Mouse (Mus musculus): ENCODE measurements around the gene Gm29735.
"Not testable (repeated sequence)": the region's sequence is repeated elsewhere in the genome, so short reads cannot be mapped to it uniquely, and the experiment has no call there.

Gene Gm29735

DNA sequence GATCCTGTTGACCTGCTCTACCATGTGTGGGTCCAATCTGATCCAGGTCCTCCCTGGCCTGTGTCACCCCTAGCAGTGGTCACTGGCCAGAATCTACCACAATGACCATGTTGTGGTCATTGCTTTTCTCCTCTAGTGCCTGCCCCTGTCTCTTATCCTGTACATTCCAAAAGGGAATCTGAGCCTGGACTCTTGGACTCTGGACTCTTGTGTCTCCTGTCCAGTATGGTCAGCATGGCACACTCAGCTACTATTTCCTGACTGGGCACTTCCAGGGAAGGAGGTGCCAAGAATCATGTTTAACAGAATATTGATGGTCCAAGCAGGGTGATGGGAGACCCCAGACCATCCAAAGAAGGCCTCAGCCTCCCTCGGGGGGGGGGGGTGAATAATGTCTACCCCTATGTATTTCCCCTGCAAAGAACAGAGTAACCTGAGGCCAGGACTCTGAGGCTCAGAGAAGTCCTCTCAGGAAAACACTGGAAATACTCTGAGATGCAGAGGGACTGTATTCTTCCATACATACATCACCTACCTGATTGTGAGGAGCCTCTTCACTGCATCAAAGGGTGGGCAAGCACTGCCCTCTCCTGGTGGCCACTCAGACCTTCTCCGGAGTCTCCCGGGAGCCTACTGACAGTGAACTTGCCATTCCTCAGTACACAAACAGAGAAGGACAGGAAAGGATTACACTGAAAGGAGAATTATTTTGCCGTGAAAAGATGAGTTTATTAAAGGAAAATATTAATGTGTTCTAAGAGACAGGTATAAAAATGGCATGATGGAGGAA is 22.5 kb downstream of the Gm29735 start:
- in situ Hi-C loops (cut with MboI, MseI): no loop called here

DNA sequence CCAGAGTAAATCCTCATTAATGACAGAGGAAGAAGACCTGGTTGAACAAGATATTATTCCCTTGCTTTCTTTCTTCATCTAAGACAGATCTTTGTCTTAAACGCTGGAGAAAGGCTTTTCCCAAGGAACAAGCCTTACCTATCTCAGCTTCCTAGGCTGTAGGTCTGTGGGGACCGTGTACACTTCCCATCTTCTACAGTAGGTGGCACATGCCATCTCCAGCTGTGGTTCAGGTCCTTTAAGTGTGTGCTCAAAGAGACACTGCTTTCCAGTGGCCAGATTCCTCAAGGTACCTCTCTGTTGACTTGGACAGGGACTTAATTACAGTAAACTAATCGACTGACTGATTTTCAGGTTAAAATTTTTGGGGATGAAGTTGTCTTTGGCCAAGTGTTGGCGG is 28.1 kb downstream of the Gm29735 start:
- in situ Hi-C loops (cut with MboI, MseI): no loop called here

DNA sequence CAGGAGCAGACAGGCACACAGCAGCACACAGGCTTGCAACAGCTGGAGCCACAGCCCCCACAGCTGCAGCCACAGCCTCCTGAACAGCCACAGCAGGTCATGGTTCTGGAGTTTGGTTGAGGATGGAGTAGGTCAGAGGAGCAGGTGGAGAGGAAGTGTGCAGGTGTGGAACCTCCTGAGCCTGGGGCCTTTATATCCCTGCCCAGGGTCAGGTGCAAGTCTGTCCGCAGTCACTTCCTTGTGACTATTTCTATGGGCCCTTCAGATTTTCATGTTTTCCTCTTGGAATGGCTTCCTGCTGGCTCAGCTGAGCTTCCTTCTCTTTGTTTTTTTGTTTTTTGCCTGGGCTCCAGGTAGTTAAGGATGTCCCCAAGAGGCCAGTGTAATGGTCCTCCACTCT is 36.3 kb downstream of the Gm29735 start, which contains the start of gene Gm45618:
Gm45618 (minus strand) TSS at position 101 of the 400 bp plus-strand sequence.
- in situ Hi-C loops (cut with MboI, MseI): not testable (repeated sequence)

GRCm38 (mm10) chr7:142119632-142120031 is 37.3 kb downstream of the Gm29735 start:
- in situ Hi-C loops (cut with MboI, MseI): loop anchor here in 1 of 2 experiments (10.0 kb wide), 1 partner anchor 345 kb away; the partner anchor contains the start of gene Lsp1

Measured in T-helper 17 cell (primary cell).